Comparison of ENCODE assay signal across 29 mouse cellular contexts in genomic region chr6:83722526-83722925, GRCm38 (mm10). TPM values are rescaled to one million over a fixed set of nuclear protein-coding genes. Genes with fewer than 3 reads are reported as not detected.
DNase-seq lines count a peak whose midpoint lies in the region; ATAC-seq and TF ChIP-seq lines count a peak whose summit lies in the region.
"Had no signal": no experiment of that assay in that cellular context is flagged by ENCODE, and none has a peak within 500 bp of the region (broad histone marks: within the 10 kb centered on the region; RNA-seq: fewer than 3 reads in every experiment).

No protein-coding gene starts in this region.

- H3K4me3 ChIP-seq in midbrain, embryonic 11.5 days (ENCODE audit: low read depth, low read length), result no peak overlapping the region
- H3K4me3 ChIP-seq in midbrain, postnatal 0 days (ENCODE audit: low read depth, low read length), result no peak overlapping the region
- no peak overlapping the region for H3K4me3 ChIP-seq in CH12.LX (replicated peaks in 1 of 3; ENCODE audit: low read depth in 2 of 3, low read length in 2 of 3, poor library complexity in 1 of 3)
- H3K4me3 ChIP-seq in forebrain, embryonic 11.5 days (ENCODE audit: low read depth, low read length), result no peak overlapping the region
- H3K4me3 ChIP-seq: embryonic facial prominence, embryonic 13.5 days; embryonic facial prominence, embryonic 15.5 days; erythroblast, embryonic 14.5 days; forebrain, embryonic 10.5 days; forebrain, embryonic 13.5 days; forebrain, embryonic 15.5 days had no signal

- WGBS in midbrain, embryonic 11.5 days, result 29% methylated on average over 6 of the region's 6 CpGs
- WGBS in midbrain, postnatal 0 days, result 23% methylated on average over 6 of the region's 6 CpGs
- WGBS in forebrain, embryonic 11.5 days, result 26% methylated on average over 6 of the region's 6 CpGs

- H3K27me3 ChIP-seq in midbrain, embryonic 11.5 days (ENCODE audit: control insufficient read depth, insufficient read depth, low read length), result peaks cover 52% of the 10 kb centered on the region
- peaks cover 47% of the 10 kb centered on the region for H3K27me3 ChIP-seq in midbrain, postnatal 0 days (ENCODE audit: insufficient read depth, low read length)
- peaks cover 43% of the 10 kb centered on the region for H3K27me3 ChIP-seq in CH12.LX (replicated peaks)
- H3K27me3 ChIP-seq in forebrain, embryonic 11.5 days (ENCODE audit: control insufficient read depth, insufficient read depth, low read length), result peaks cover 53% of the 10 kb centered on the region

- no peak for TF ChIP-seq CTCF in midbrain, postnatal 0 days (IDR thresholded peaks at IDR 0.05)
- TF ChIP-seq CTCF in CH12.LX (conservative IDR thresholded peaks at IDR 0.05 in 1 of 2, IDR thresholded peaks at IDR 0.05 in 1 of 2; ENCODE audit: low read depth in 2 of 2, low read length in 2 of 2), result no peak

- TF ChIP-seq EP300 in CH12.LX (IDR thresholded peaks at IDR 0.05; ENCODE audit: low read length), result no peak

- no peak overlapping the region for H3K4me2 ChIP-seq in midbrain, embryonic 11.5 days
- no peak overlapping the region for H3K4me2 ChIP-seq in midbrain, postnatal 0 days (ENCODE audit: low read depth, low read length, poor library complexity, severe bottlenecking)
- 0 out of 2 replicates have a peak overlapping the region, but pooled peaks have one; percentile 24 for H3K4me2 ChIP-seq in CH12.LX (ENCODE audit: insufficient read depth, low read depth, poor library complexity, severe bottlenecking)
- no peak overlapping the region for H3K4me2 ChIP-seq in forebrain, embryonic 11.5 days (ENCODE audit: low read depth, low read length, severe bottlenecking)
- H3K4me2 ChIP-seq: embryonic facial prominence, embryonic 13.5 days; embryonic facial prominence, embryonic 15.5 days; forebrain, embryonic 13.5 days; forebrain, embryonic 15.5 days had no signal

- H3K79me2 ChIP-seq in CH12.LX (replicated peaks; ENCODE audit: control insufficient read depth, extremely low read depth, insufficient read depth, poor library complexity, severe bottlenecking), result no peaks in the 10 kb centered on the region

- H3K36me3 ChIP-seq in midbrain, embryonic 11.5 days (ENCODE audit: control insufficient read depth, insufficient read depth, low read length), result no peaks in the 10 kb centered on the region
- no peaks in the 10 kb centered on the region for H3K36me3 ChIP-seq in midbrain, postnatal 0 days (ENCODE audit: insufficient read depth, low read length)
- H3K36me3 ChIP-seq in CH12.LX (replicated peaks in 1 of 2; ENCODE audit: control insufficient read depth in 1 of 2, insufficient read depth in 1 of 2, low read length in 1 of 2), result no peaks in the 10 kb centered on the region
- H3K36me3 ChIP-seq in forebrain, embryonic 11.5 days (ENCODE audit: control insufficient read depth, insufficient read depth, low read length), result no peaks in the 10 kb centered on the region
- H3K36me3 ChIP-seq: embryonic facial prominence, embryonic 13.5 days; embryonic facial prominence, embryonic 15.5 days; forebrain, embryonic 10.5 days; forebrain, embryonic 15.5 days; G1E had no signal

- peak; percentile 83 for DNase-seq in midbrain, embryonic 11.5 days (ENCODE audit: low spot score, missing footprints)
- DNase-seq in midbrain, postnatal 0 days (ENCODE audit: low spot score), result no peak
- DNase-seq in CH12.LX (ENCODE audit: extremely low read depth) (no peak), MN1 (ENCODE audit: low spot score) (peak; percentile 54)
- no peak for DNase-seq in forebrain, embryonic 11.5 days (ENCODE audit: low spot score)
- no peak for DNase-seq in heart, adult 9 months (ENCODE audit: low spot score in 2 of 2)
- DNase-seq: adrenal gland, adult 2 months; adrenal gland, postnatal 10 days; adrenal gland, postnatal 25 days; cerebellum, adult 11 months; cerebellum, adult 18-20 months; cerebellum, adult 8-10 months; cerebellum, adult 9-11 months; cerebellum, postnatal 14 days; cerebellum, postnatal 36 days; embryo, embryonic 11 days; forebrain, postnatal 0 days had no signal

- no peak for TF ChIP-seq RAD21 in CH12.LX (IDR thresholded peaks at IDR 0.05; ENCODE audit: low read depth, low read length)

- H3K4me1 ChIP-seq in midbrain, embryonic 11.5 days (ENCODE audit: control insufficient read depth, insufficient read depth, low read length), result no peaks in the 10 kb centered on the region
- H3K4me1 ChIP-seq in midbrain, postnatal 0 days (ENCODE audit: insufficient read depth, low read length), result no peaks in the 10 kb centered on the region
- 0 out of 4 replicates have a peak, but pooled peaks cover 0 to 2% of the 10 kb centered on the region in 2 experiments for H3K4me1 ChIP-seq in CH12.LX (ENCODE audit: control insufficient read depth in 1 of 2, insufficient read depth in 2 of 2)
- H3K4me1 ChIP-seq in forebrain, embryonic 11.5 days (replicated peaks; ENCODE audit: control insufficient read depth, insufficient read depth, low read length), result no peaks in the 10 kb centered on the region
- H3K4me1 ChIP-seq: embryonic facial prominence, embryonic 13.5 days; forebrain, embryonic 10.5 days; forebrain, embryonic 13.5 days; forebrain, embryonic 15.5 days had no signal

- H3K9ac ChIP-seq in midbrain, embryonic 11.5 days (ENCODE audit: low read length), result no peak overlapping the region
- H3K9ac ChIP-seq in midbrain, postnatal 0 days (replicated peaks; ENCODE audit: low read length, poor library complexity, severe bottlenecking), result no peak overlapping the region
- no peak overlapping the region for H3K9ac ChIP-seq in CH12.LX (ENCODE audit: insufficient read depth, low read depth)
- no peak overlapping the region for H3K9ac ChIP-seq in forebrain, embryonic 11.5 days (ENCODE audit: low read length)
- H3K9ac ChIP-seq: embryonic facial prominence, embryonic 13.5 days; embryonic facial prominence, embryonic 15.5 days; forebrain, embryonic 13.5 days; forebrain, embryonic 15.5 days; forebrain, postnatal 0 days had no signal

- in situ Hi-C loops in CH12.LX (cut with MboI; ENCODE audit: low pct_ligation_motif_present, low pct_unique_long_range_greater_than_20kb, low sequenced_read_pairs), result no loop called here

- dilution Hi-C loops in CH12.LX (cut with MboI; ENCODE audit: extremely low pct_ligation_motif_present, extremely low pct_unique_long_range_greater_than_20kb, low sequenced_read_pairs), result no loop called here

- no peaks in the 10 kb centered on the region for H3K9me3 ChIP-seq in midbrain, embryonic 11.5 days (ENCODE audit: control insufficient read depth, low read length)
- H3K9me3 ChIP-seq in midbrain, postnatal 0 days (ENCODE audit: low read length), result no peaks in the 10 kb centered on the region
- H3K9me3 ChIP-seq in CH12.LX (replicated peaks; ENCODE audit: low read length), result peaks cover 7% of the 10 kb centered on the region
- no peaks in the 10 kb centered on the region for H3K9me3 ChIP-seq in forebrain, embryonic 11.5 days (ENCODE audit: control insufficient read depth, low read length)
- H3K9me3 ChIP-seq: embryonic facial prominence, embryonic 13.5 days; embryonic facial prominence, embryonic 15.5 days; forebrain, embryonic 10.5 days; forebrain, embryonic 13.5 days; forebrain, embryonic 15.5 days; G1E had no signal

- TF ChIP-seq POLR2A in CH12.LX (IDR thresholded peaks at IDR 0.05; ENCODE audit: low read depth, low read length), result no peak

- ATAC-seq in midbrain, embryonic 11.5 days (ENCODE audit: low FRiP score), result no peak
- ATAC-seq in midbrain, postnatal 0 days (ENCODE audit: low FRiP score), result no peak
- ATAC-seq in forebrain, embryonic 11.5 days (replicated peaks; ENCODE audit: low FRiP score), result no peak
- ATAC-seq: forebrain, embryonic 13.5 days; forebrain, embryonic 15.5 days; forebrain, postnatal 0 days had no signal

- no peak overlapping the region for H3K27ac ChIP-seq in midbrain, embryonic 11.5 days (ENCODE audit: low read depth, low read length)
- H3K27ac ChIP-seq in midbrain, postnatal 0 days (ENCODE audit: low read depth, low read length), result no peak overlapping the region
- no peak overlapping the region for H3K27ac ChIP-seq in CH12.LX (ENCODE audit: insufficient read depth, low read depth)
- no peak overlapping the region for H3K27ac ChIP-seq in forebrain, embryonic 11.5 days (ENCODE audit: low read depth, low read length)
- H3K27ac ChIP-seq: embryonic facial prominence, embryonic 13.5 days; embryonic facial prominence, embryonic 15.5 days; forebrain, embryonic 10.5 days; forebrain, embryonic 13.5 days; forebrain, embryonic 15.5 days had no signal

RNA-seq across cellular contexts. Expression of gene Vax2, which starts 11.5 kb away (rescaled TPM):
- 0.25 and 0.26 TPM in 2 replicates for polyA plus RNA-seq in midbrain, embryonic 11.5 days (2014; fragmentation: Nextera tagmentation; extraction: Ambion mirVana)
- total RNA-seq in midbrain, postnatal 0 days (2014; rRNA removed), result not detected in 2 replicates
- not detected in 2 replicates for polyA plus RNA-seq in midbrain, postnatal 0 days (2015; fragmentation: Nextera tagmentation; extraction: Ambion mirVana)
- not detected in 2 replicates for total RNA-seq in CH12.LX (2012; rRNA removed)
- total RNA-seq in CH12.LX (2014; rRNA removed), result not detected in 2 replicates
- polyA plus RNA-seq in CH12.LX (2012; ENCODE audit: insufficient read length, low read depth), result not detected in 2 replicates
- polyA plus RNA-seq in forebrain, embryonic 11.5 days (2014; fragmentation: Nextera tagmentation; extraction: Ambion mirVana), result 0.21 and 0.60 TPM in 2 replicates
- total RNA-seq: adrenal gland, adult 2 months; adrenal gland, postnatal 10 days; adrenal gland, postnatal 25 days; adrenal gland, postnatal 4 days; common myeloid progenitor, adult 5-6 weeks; forebrain, postnatal 0 days; G1E had no signal
- polyA plus RNA-seq: adrenal gland, adult 2 months; embryonic facial prominence, embryonic 13.5 days; erythroblast, embryonic 14.5 days; forebrain, embryonic 13.5 days; forebrain, postnatal 0 days; G1E had no signal

RNA-seq across cellular contexts. Expression of gene Atp6v1b1, which starts 20.3 kb away (rescaled TPM):
- not detected in 2 replicates for polyA plus RNA-seq in midbrain, embryonic 11.5 days (2014; fragmentation: Nextera tagmentation; extraction: Ambion mirVana)
- 0.77 TPM in 1 of 2 replicates, not detected in the other for total RNA-seq in midbrain, postnatal 0 days (2014; rRNA removed)
- polyA plus RNA-seq in midbrain, postnatal 0 days (2015; fragmentation: Nextera tagmentation; extraction: Ambion mirVana), result 0.07 TPM in 1 of 2 replicates, not detected in the other
- total RNA-seq in CH12.LX (2012; rRNA removed), result not detected in 2 replicates
- not detected in 2 replicates for total RNA-seq in CH12.LX (2014; rRNA removed)
- not detected in 2 replicates for polyA plus RNA-seq in CH12.LX (2012; ENCODE audit: insufficient read length, low read depth)
- not detected in 2 replicates for polyA plus RNA-seq in forebrain, embryonic 11.5 days (2014; fragmentation: Nextera tagmentation; extraction: Ambion mirVana)
- total RNA-seq: adrenal gland, adult 2 months; adrenal gland, postnatal 10 days; adrenal gland, postnatal 25 days; common myeloid progenitor, adult 5-6 weeks had no signal
- polyA plus RNA-seq: adrenal gland, adult 2 months; C2C12; erythroblast, embryonic 14.5 days; forebrain, embryonic 10.5 days; forebrain, embryonic 13.5 days; G1E had no signal

RNA-seq across cellular contexts. Expression of gene Ankrd53, which starts 39.9 kb away (rescaled TPM):
- 0.18 TPM in 1 of 2 replicates, not detected in the other for polyA plus RNA-seq in midbrain, embryonic 11.5 days (2014; fragmentation: Nextera tagmentation; extraction: Ambion mirVana)
- total RNA-seq in midbrain, postnatal 0 days (2014; rRNA removed), result not detected in 2 replicates
- 0.10 and 0.12 TPM in 2 replicates for polyA plus RNA-seq in midbrain, postnatal 0 days (2015; fragmentation: Nextera tagmentation; extraction: Ambion mirVana)
- total RNA-seq in CH12.LX (2012; rRNA removed), result 0.08 and 0.13 TPM in 2 replicates
- total RNA-seq in CH12.LX (2014; rRNA removed), result not detected in 2 replicates
- 0.34 and 0.36 TPM in 2 replicates for polyA plus RNA-seq in CH12.LX (2012; ENCODE audit: insufficient read length, low read depth)
- polyA plus RNA-seq in forebrain, embryonic 11.5 days (2014; fragmentation: Nextera tagmentation; extraction: Ambion mirVana), result 0.25 TPM in 1 of 2 replicates, not detected in the other
- total RNA-seq: adrenal gland, adult 2 months; common myeloid progenitor, adult 5-6 weeks; forebrain, postnatal 0 days; G1E had no signal
- polyA plus RNA-seq: adrenal gland, adult 2 months; brain, embryonic 14.5 days; embryonic facial prominence, embryonic 11.5 days; embryonic facial prominence, embryonic 15.5 days; erythroblast, embryonic 14.5 days; forebrain, postnatal 0 days; G1E had no signal

RNA-seq across cellular contexts. Expression of gene Cd207, which starts 44.9 kb away (rescaled TPM):
- polyA plus RNA-seq in midbrain, embryonic 11.5 days (2014; fragmentation: Nextera tagmentation; extraction: Ambion mirVana), result not detected in 2 replicates
- total RNA-seq in midbrain, postnatal 0 days (2014; rRNA removed), result 0.16 TPM in 1 of 2 replicates, not detected in the other
- not detected in 2 replicates for polyA plus RNA-seq in midbrain, postnatal 0 days (2015; fragmentation: Nextera tagmentation; extraction: Ambion mirVana)
- total RNA-seq in CH12.LX (2012; rRNA removed) (not detected in 2 replicates), CH12.LX (2014; rRNA removed) (not detected in 2 replicates)
- polyA plus RNA-seq in CH12.LX (2012; ENCODE audit: insufficient read length, low read depth), result not detected in 2 replicates
- polyA plus RNA-seq in forebrain, embryonic 11.5 days (2014; fragmentation: Nextera tagmentation; extraction: Ambion mirVana), result not detected in 2 replicates
- total RNA-seq: adrenal gland, adult 2 months; adrenal gland, postnatal 25 days; common myeloid progenitor, adult 5-6 weeks; forebrain, postnatal 0 days; G1E had no signal
- polyA plus RNA-seq: brain, embryonic 14.5 days; C2C12; embryonic facial prominence, embryonic 11.5 days; embryonic facial prominence, embryonic 13.5 days; embryonic facial prominence, embryonic 15.5 days; erythroblast, embryonic 14.5 days; forebrain, embryonic 10.5 days; forebrain, embryonic 13.5 days; forebrain, embryonic 15.5 days; forebrain, postnatal 0 days; G1E had no signal

RNA-seq across cellular contexts. Expression of gene Tex261, which starts 53.1 kb away (rescaled TPM):
- 49.0 and 56.9 TPM in 2 replicates for polyA plus RNA-seq in midbrain, embryonic 11.5 days (2014; fragmentation: Nextera tagmentation; extraction: Ambion mirVana)
- total RNA-seq in midbrain, postnatal 0 days (2014; rRNA removed), result 45.8 and 54.4 TPM in 2 replicates
- polyA plus RNA-seq in midbrain, postnatal 0 days (2015; fragmentation: Nextera tagmentation; extraction: Ambion mirVana), result 66.8 and 71.4 TPM in 2 replicates
- total RNA-seq in CH12.LX (2012; rRNA removed), result 44.6 and 52.4 TPM in 2 replicates
- total RNA-seq in CH12.LX (2014; rRNA removed), result 42.4 and 65.6 TPM in 2 replicates
- polyA plus RNA-seq in CH12.LX (2012; ENCODE audit: insufficient read length, low read depth), result 87.8 and 88.9 TPM in 2 replicates
- 61.1 and 68.0 TPM in 2 replicates for polyA plus RNA-seq in forebrain, embryonic 11.5 days (2014; fragmentation: Nextera tagmentation; extraction: Ambion mirVana)

Comparison
In these comparisons a context has a peak if more than half of its experiments do, and no peak if none do; other contexts are left out.
1. DNase-seq: peak in midbrain, embryonic 11.5 days (single experiment) and MN1 (single experiment); none in midbrain, postnatal 0 days (single experiment), CH12.LX (single experiment), forebrain, embryonic 11.5 days (single experiment) and heart, adult 9 months (0 of 2).